Comparison of ENCODE assay signal across 8 mouse cellular contexts in genomic region chr11:43385716-43386115, GRCm38 (mm10). TPM values are rescaled to one million over a fixed set of nuclear protein-coding genes. Genes with fewer than 3 reads are reported as not detected.
DNase-seq lines count a peak whose midpoint lies in the region; ATAC-seq and TF ChIP-seq lines count a peak whose summit lies in the region.

No protein-coding gene starts in this region.

- peak overlapping the region; percentile 93 for H3K27ac ChIP-seq in heart, adult 2 months
- H3K27ac ChIP-seq in embryonic facial prominence, embryonic 14.5 days (replicated peaks; ENCODE audit: low read depth, low read length): 0 out of 2 replicates have a peak overlapping the region, but pooled peaks have one; percentile 4
- H3K27ac ChIP-seq in hindbrain, postnatal 0 days: peak overlapping the region; percentile 76
- H3K27ac ChIP-seq in midbrain, embryonic 14.5 days (replicated peaks; ENCODE audit: low read depth, low read length): peak overlapping the region; percentile 72

- peak overlapping the region; percentile 55 for H3K4me3 ChIP-seq in heart, adult 2 months
- H3K4me3 ChIP-seq in E14TG2a.4 (replicated peaks; ENCODE audit: low read length): peak overlapping the region; percentile 52
- peak overlapping the region; percentile 23 for H3K4me3 ChIP-seq in embryonic facial prominence, embryonic 14.5 days (ENCODE audit: low read depth, low read length)
- H3K4me3 ChIP-seq in hindbrain, postnatal 0 days (ENCODE audit: low read length): peak overlapping the region; percentile 29
- peak overlapping the region; percentile 27 for H3K4me3 ChIP-seq in midbrain, embryonic 14.5 days (replicated peaks; ENCODE audit: low read depth, low read length)

- 0 out of 2 replicates have a peak overlapping the region, but pooled peaks have one; percentile 7 for H3K9ac ChIP-seq in heart, adult 2 months (ENCODE audit: low read depth, low read length)
- peak overlapping the region; percentile 22 for H3K9ac ChIP-seq in embryonic facial prominence, embryonic 14.5 days (ENCODE audit: low read depth, low read length)
- H3K9ac ChIP-seq in hindbrain, postnatal 0 days (replicated peaks; ENCODE audit: low read length): peak overlapping the region; percentile 54
- peak overlapping the region; percentile 51; the same call in 1 of the 2 replicates for H3K9ac ChIP-seq in midbrain, embryonic 14.5 days (replicated peaks; ENCODE audit: low read length)

- peaks cover 2% of the 10 kb centered on the region for H3K4me1 ChIP-seq in heart, adult 2 months (ENCODE audit: control insufficient read depth, insufficient read depth, low read length)
- peaks cover 43% of the 10 kb centered on the region for H3K4me1 ChIP-seq in E14TG2a.4 (replicated peaks; ENCODE audit: low read depth, low read length)
- H3K4me1 ChIP-seq in embryonic facial prominence, embryonic 14.5 days (ENCODE audit: control insufficient read depth, insufficient read depth, low read length): no peaks in the 10 kb centered on the region; the same call in 1 of the 2 replicates
- peaks cover 5% of the 10 kb centered on the region for H3K4me1 ChIP-seq in hindbrain, postnatal 0 days (ENCODE audit: insufficient read depth, low read length)
- peaks cover 16% of the 10 kb centered on the region for H3K4me1 ChIP-seq in midbrain, embryonic 14.5 days (ENCODE audit: control insufficient read depth, insufficient read depth, low read length)

- H3K9me3 ChIP-seq in E14TG2a.4 (ENCODE audit: low read length): no peaks in the 10 kb centered on the region
- no peaks in the 10 kb centered on the region for H3K9me3 ChIP-seq in embryonic facial prominence, embryonic 14.5 days (ENCODE audit: control insufficient read depth, low read length)
- H3K9me3 ChIP-seq in hindbrain, postnatal 0 days (ENCODE audit: low read length): no peaks in the 10 kb centered on the region
- H3K9me3 ChIP-seq in midbrain, embryonic 14.5 days (ENCODE audit: control insufficient read depth, low read length): no peaks in the 10 kb centered on the region

- TF ChIP-seq EP300 in heart, adult 2 months (IDR thresholded peaks at IDR 0.05; ENCODE audit: insufficient read depth, low read depth, low read length): no peak

- peak overlapping the region; percentile 65 for H3K4me2 ChIP-seq in embryonic facial prominence, embryonic 14.5 days (ENCODE audit: low read depth, low read length)
- H3K4me2 ChIP-seq in hindbrain, postnatal 0 days (ENCODE audit: low read depth, low read length): peak overlapping the region; percentile 57
- H3K4me2 ChIP-seq in midbrain, embryonic 14.5 days (ENCODE audit: low read length): peak overlapping the region; percentile 65

- 2% methylated on average over 8 of the region's 8 CpGs for WGBS in heart, adult 2 months
- WGBS in embryonic facial prominence, embryonic 14.5 days: 3% methylated on average over 8 of the region's 8 CpGs
- WGBS in hindbrain, postnatal 0 days: 5% methylated on average over 8 of the region's 8 CpGs
- 1% methylated on average over 8 of the region's 8 CpGs for WGBS in midbrain, embryonic 14.5 days

- TF ChIP-seq POLR2A in heart, adult 2 months (IDR thresholded peaks at IDR 0.05; ENCODE audit: insufficient read depth, low read depth, low read length): no peak

- TF ChIP-seq CTCF in heart, adult 2 months (IDR thresholded peaks at IDR 0.05): no peak
- no peak for TF ChIP-seq CTCF in E14TG2a.4 (conservative IDR thresholded peaks at IDR 0.05; ENCODE audit: low read length)
- no peak for TF ChIP-seq CTCF in hindbrain, postnatal 0 days (IDR thresholded peaks at IDR 0.05; ENCODE audit: low read depth)

- ATAC-seq in embryonic facial prominence, embryonic 14.5 days (ENCODE audit: low read depth): peak; percentile 47; the same call in 1 of the 2 replicates
- peak; percentile 84 for ATAC-seq in hindbrain, postnatal 0 days
- ATAC-seq in midbrain, embryonic 14.5 days (ENCODE audit: low FRiP score, low TSS enrichment): peak; percentile 62; the same call in 1 of the 2 replicates

- intact Hi-C loops in heart, adult 2 months (cut with DNase I): no loop called here
- intact Hi-C loops in heart, postnatal 25 days (cut with DNase I): no loop called here

- peak in 1 of 2 experiments; percentile 35 for DNase-seq in heart, adult 2 months
- no peak for DNase-seq in heart, postnatal 25 days (ENCODE audit: low spot score)
- peak; percentile 20 for DNase-seq in embryonic facial prominence, embryonic 14.5 days (ENCODE audit: low spot score)
- DNase-seq in hindbrain, postnatal 0 days (ENCODE audit: low spot score): peak; percentile 63
- DNase-seq in midbrain, embryonic 14.5 days: peak; percentile 70
- DNase-seq in spleen, postnatal 36 days (ENCODE audit: low spot score in 2 of 2): no peak
- no peak for DNase-seq in ovary, adult 18-20 months (ENCODE audit: low spot score)

- H3K79me2 ChIP-seq in heart, adult 2 months (replicated peaks; ENCODE audit: control insufficient read depth, insufficient read depth, low read length): no peaks in the 10 kb centered on the region

- no peaks in the 10 kb centered on the region for H3K27me3 ChIP-seq in heart, adult 2 months (ENCODE audit: control insufficient read depth, insufficient read depth, low read length)
- peaks cover 56% of the 10 kb centered on the region for H3K27me3 ChIP-seq in E14TG2a.4 (ENCODE audit: insufficient read depth, low read length)
- peaks cover 6% of the 10 kb centered on the region; the same call in 1 of the 2 replicates for H3K27me3 ChIP-seq in embryonic facial prominence, embryonic 14.5 days (replicated peaks; ENCODE audit: control insufficient read depth, insufficient read depth, low read length)
- H3K27me3 ChIP-seq in hindbrain, postnatal 0 days (ENCODE audit: insufficient read depth, low read length): no peaks in the 10 kb centered on the region
- no peaks in the 10 kb centered on the region for H3K27me3 ChIP-seq in midbrain, embryonic 14.5 days (ENCODE audit: control insufficient read depth, insufficient read depth, low read length)

- H3K36me3 ChIP-seq in heart, adult 2 months (ENCODE audit: control insufficient read depth, insufficient read depth, low read length): no peaks in the 10 kb centered on the region
- H3K36me3 ChIP-seq in E14TG2a.4 (ENCODE audit: insufficient read depth, low read length): no peaks in the 10 kb centered on the region
- no peaks in the 10 kb centered on the region for H3K36me3 ChIP-seq in embryonic facial prominence, embryonic 14.5 days (ENCODE audit: control insufficient read depth, insufficient read depth, low read length)
- H3K36me3 ChIP-seq in hindbrain, postnatal 0 days (ENCODE audit: insufficient read depth, low read length): no peaks in the 10 kb centered on the region
- no peaks in the 10 kb centered on the region for H3K36me3 ChIP-seq in midbrain, embryonic 14.5 days (ENCODE audit: control insufficient read depth, insufficient read depth, low read length)

RNA-seq across cellular contexts. Expression of gene Pttg1, which starts 40.3 kb away (rescaled TPM):
- 10 to 100 TPM; 74.8 to 84.5 TPM for total RNA-seq in heart, adult 2 months (2021)
- 55.5 and 80.9 TPM in 2 replicates for polyA plus RNA-seq in heart, adult 2 months (2012; rRNA removed)
- 10 to 100 TPM; 64.3 to 73.1 TPM for total RNA-seq in heart, postnatal 25 days (2021)
- 71.3 and 83.2 TPM in 2 replicates for polyA plus RNA-seq in embryonic facial prominence, embryonic 14.5 days (2014; fragmentation: Nextera tagmentation; extraction: Ambion mirVana)
- total RNA-seq in hindbrain, postnatal 0 days (2014; rRNA removed): 21.6 and 23.6 TPM in 2 replicates
- polyA plus RNA-seq in hindbrain, postnatal 0 days (2015; fragmentation: Nextera tagmentation; extraction: Ambion mirVana): 80.5 and 86.8 TPM in 2 replicates
- 50.3 and 51.8 TPM in 2 replicates for polyA plus RNA-seq in midbrain, embryonic 14.5 days (2014; fragmentation: Nextera tagmentation; extraction: Ambion mirVana)

RNA-seq across cellular contexts. Expression of gene Slu7, which starts 47.8 kb away (rescaled TPM):
- 10 to 100 TPM; 27.2 to 27.8 TPM for total RNA-seq in heart, adult 2 months (2021)
- polyA plus RNA-seq in heart, adult 2 months (2012; rRNA removed): 3.8 and 4.7 TPM in 2 replicates
- total RNA-seq in heart, postnatal 25 days (2021): 10 to 100 TPM; 26.2 to 27.0 TPM
- 46.2 and 54.1 TPM in 2 replicates for polyA plus RNA-seq in embryonic facial prominence, embryonic 14.5 days (2014; fragmentation: Nextera tagmentation; extraction: Ambion mirVana)
- 15.9 and 31.5 TPM in 2 replicates for total RNA-seq in hindbrain, postnatal 0 days (2014; rRNA removed)
- polyA plus RNA-seq in hindbrain, postnatal 0 days (2015; fragmentation: Nextera tagmentation; extraction: Ambion mirVana): 54.9 and 55.5 TPM in 2 replicates
- polyA plus RNA-seq in midbrain, embryonic 14.5 days (2014; fragmentation: Nextera tagmentation; extraction: Ambion mirVana): 64.1 and 68.6 TPM in 2 replicates

Comparison
In these comparisons a context has a peak if more than half of its experiments do, and no peak if none do; other contexts are left out.
1. DNase-seq: peak in embryonic facial prominence, embryonic 14.5 days (single experiment), hindbrain, postnatal 0 days (single experiment) and midbrain, embryonic 14.5 days (single experiment); none in heart, postnatal 25 days (single experiment), spleen, postnatal 36 days (0 of 2) and ovary, adult 18-20 months (single experiment).
2. H3K27ac ChIP-seq: peak in every context shown above with its lines; median percentile 93 in heart, adult 2 months; 76 in hindbrain, postnatal 0 days; 72 in midbrain, embryonic 14.5 days; 4 in embryonic facial prominence, embryonic 14.5 days.
3. Peak in every context shown above with its lines, with median percentiles within 50 percentile points of each other: H3K4me3 ChIP-seq, H3K9ac ChIP-seq, ATAC-seq and H3K4me2 ChIP-seq.